Mouse (Mus musculus) heart, embryonic 16.5 days (tissue): ENCODE results near the gene Ccnb1ip1. TPM values are rescaled to one million over a fixed set of nuclear protein-coding genes. Genes with fewer than 3 reads are reported as not detected.

Source experiments
- ATAC-seq: fragments of 200-750 bp; cut with Nextera tagmentation; replicated peaks from 2 replicates; pipeline ENCODE4 v1.8.0; 2017; ENCODE audit warnings: moderate number of reproducible peaks; ENCODE audit not compliant: insufficient read depth, low FRiP score; ENCODE audit errors: extremely low read depth
- H3K27ac ChIP-seq: fragments of 300-500 bp; sonication (generic); 2 replicates; pipeline ENCODE4 v1.5.1; 2014; ENCODE audit warnings: mild to moderate bottlenecking, low read length, control low read depth, moderate library complexity
- H3K27me3 ChIP-seq: fragments of 300-500 bp; sonication (generic); 2 replicates; pipeline ENCODE4 v1.6.1; 2014; ENCODE audit warnings: low read length, mixed read lengths; ENCODE audit not compliant: control insufficient read depth, insufficient read depth
- H3K36me3 ChIP-seq: fragments of 300-500 bp; sonication (generic); 2 replicates; pipeline ENCODE4 v1.6.1; 2014; ENCODE audit not compliant: control insufficient read depth, insufficient read depth
- H3K4me1 ChIP-seq: fragments of 300-500 bp; sonication (generic); 2 replicates; pipeline ENCODE4 v1.6.1; 2014; ENCODE audit warnings: low read length, mixed read lengths; ENCODE audit not compliant: control insufficient read depth, insufficient read depth
- H3K4me2 ChIP-seq: fragments of 300-500 bp; sonication (generic); 2 replicates; pipeline ENCODE4 v1.6.1; 2014; ENCODE audit warnings: low read depth, mild to moderate bottlenecking, control low read depth, low read length
- H3K4me3 ChIP-seq: fragments of 300-500 bp; sonication (generic); 2 replicates; pipeline ENCODE4 v1.5.1; 2014; ENCODE audit warnings: mild to moderate bottlenecking, control low read depth, low read length
- H3K9ac ChIP-seq: fragments of 300-500 bp; sonication (generic); 2 replicates; pipeline ENCODE4 v1.6.1; 2014; ENCODE audit warnings: low read length, control low read depth
- H3K9me3 ChIP-seq: fragments of 300-500 bp; sonication (generic); replicated peaks from 2 replicates; pipeline ENCODE4 v1.6.1; 2016; ENCODE audit warnings: low read length; ENCODE audit not compliant: control insufficient read depth
- WGBS: fragments of 180-500 bp; shearing (Covaris S2); extraction: QIAGEN DNeasy Blood & Tissue Kit; methylation state at CpG from one replicate; pipeline ENCODE4 v1.1.7; 2014; 5-methylcytosine and 5-hydroxymethylcytosine counted together
- polyA plus RNA-seq: library from polyadenylated mRNA; unstranded; fragments of >200 nt; fragmentation: Nextera tagmentation; extraction: Ambion mirVana; gene quantifications from 2 replicates; pipeline ENCODE4 v1.2.1, GENCODE M21; 2015

Gene Ccnb1ip1
- not detected in 2 replicates for polyA plus RNA-seq

DNA sequence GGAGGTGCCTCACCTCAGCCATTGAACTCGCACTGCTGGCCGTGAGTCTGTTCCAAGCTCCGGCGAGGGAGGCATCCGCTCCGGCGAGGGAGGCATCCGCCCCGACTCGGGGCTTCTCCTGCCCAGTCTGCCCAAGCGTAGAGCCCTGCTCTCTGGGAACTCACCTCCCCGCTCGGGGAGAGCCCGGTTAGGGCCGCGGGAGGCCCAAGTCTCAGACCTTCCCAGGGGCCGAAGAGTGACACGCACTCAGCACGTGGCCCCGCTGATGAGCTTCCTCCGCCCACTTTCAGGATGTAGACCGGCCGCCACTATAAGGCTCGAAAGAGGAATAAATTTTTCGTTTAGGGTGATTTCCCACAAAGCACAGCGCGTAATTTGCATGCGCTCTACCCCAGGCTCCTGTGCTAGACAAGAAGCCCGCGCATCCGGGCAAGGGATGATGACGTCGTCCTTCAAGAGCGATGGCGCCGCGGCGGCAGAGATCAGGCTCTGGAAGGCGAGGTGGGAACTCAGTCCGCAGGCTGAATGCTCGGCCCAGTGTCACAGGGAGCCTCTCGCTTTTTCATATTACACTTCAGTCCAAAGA, at the start of gene Ccnb1ip1, which contains the start of gene Parp2:
Ccnb1ip1 (minus strand) TSS at position 246 of the 586 bp plus-strand sequence.
Parp2 (plus strand) TSS at position 355 of the 586 bp plus-strand sequence.
- Histone ChIP-seq H3K27me3 (no peaks in the 10 kb centered on the region), H3K4me3 (peak within 1 kb of the TSS; percentile 78), H3K9ac (peak within 1 kb of the TSS; percentile 86), H3K27ac (peak within 1 kb of the TSS; percentile 90), H3K36me3 (peaks cover 18% of the 10 kb centered on the region), H3K9me3 (no peaks in the 10 kb centered on the region), H3K4me2 (peak within 1 kb of the TSS; percentile 66), H3K4me1 (peaks cover 3% of the 10 kb centered on the region)
- ATAC-seq = peak; percentile 99
- under 1% methylated on average over 42 of the region's 42 CpGs for WGBS

DNA sequence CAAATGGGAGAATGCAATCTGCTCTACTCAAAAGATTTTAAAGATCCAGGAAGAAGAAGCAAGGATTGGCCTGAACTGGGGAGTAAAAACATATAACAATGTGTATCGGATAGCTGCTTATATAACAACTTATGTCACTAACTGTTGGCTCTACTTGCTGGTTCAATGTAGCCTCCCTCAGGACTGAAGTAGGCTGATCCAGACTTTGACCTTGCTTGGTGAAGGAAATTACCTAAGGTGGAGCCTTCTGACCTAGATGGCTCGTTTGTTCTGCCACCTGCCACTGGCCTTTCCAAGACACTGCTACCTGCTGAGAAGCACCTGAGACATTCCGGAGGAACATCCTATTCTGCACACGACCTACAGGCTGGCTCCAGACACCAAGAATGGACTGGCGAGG, 48.3 kb upstream of the Ccnb1ip1 start:
- no peaks in the 10 kb centered on the region for H3K27me3 ChIP-seq
- 88% methylated on average over 5 of the region's 5 CpGs for WGBS
- no peaks in the 10 kb centered on the region; the same call in 1 of the 2 replicates for H3K9me3 ChIP-seq
- peaks cover 38% of the 10 kb centered on the region for H3K36me3 ChIP-seq
- no peak overlapping the region for H3K4me2 ChIP-seq
- ATAC-seq = no peak
- no peak overlapping the region for H3K9ac ChIP-seq
- H3K27ac ChIP-seq = no peak overlapping the region
- H3K4me3 ChIP-seq = no peak overlapping the region
- H3K4me1 ChIP-seq = no peaks in the 10 kb centered on the region

DNA sequence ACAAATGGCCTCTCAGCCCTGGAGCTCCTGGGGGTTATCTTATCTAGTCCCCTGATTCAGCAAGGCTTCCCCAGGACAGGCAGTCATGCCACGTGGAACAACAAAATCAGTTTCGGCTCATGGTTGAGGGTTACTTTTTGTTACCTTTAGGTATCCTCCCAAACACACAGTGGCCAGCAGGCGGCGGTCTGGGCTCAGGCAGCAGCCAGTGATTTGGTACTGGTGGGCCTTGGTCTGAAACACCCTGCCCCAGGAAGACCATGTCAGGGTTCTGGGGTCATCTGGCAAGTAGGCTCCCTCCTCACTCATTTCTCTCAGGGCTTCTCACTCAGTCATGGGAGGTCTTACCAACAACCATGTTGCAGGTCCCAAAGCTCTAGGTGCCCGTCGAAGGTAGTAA, 29.7 kb upstream of the Ccnb1ip1 start:
- WGBS = 58% methylated on average over 6 of the region's 6 CpGs
- Histone ChIP-seq H3K4me3 (no peak overlapping the region), H3K4me2 (no peak overlapping the region), H3K9ac (no peak overlapping the region), H3K4me1 (no peaks in the 10 kb centered on the region), H3K27me3 (no peaks in the 10 kb centered on the region), H3K36me3 (peaks cover 21% of the 10 kb centered on the region), H3K27ac (no peak overlapping the region), H3K9me3 (no peaks in the 10 kb centered on the region)
- no peak for ATAC-seq

DNA sequence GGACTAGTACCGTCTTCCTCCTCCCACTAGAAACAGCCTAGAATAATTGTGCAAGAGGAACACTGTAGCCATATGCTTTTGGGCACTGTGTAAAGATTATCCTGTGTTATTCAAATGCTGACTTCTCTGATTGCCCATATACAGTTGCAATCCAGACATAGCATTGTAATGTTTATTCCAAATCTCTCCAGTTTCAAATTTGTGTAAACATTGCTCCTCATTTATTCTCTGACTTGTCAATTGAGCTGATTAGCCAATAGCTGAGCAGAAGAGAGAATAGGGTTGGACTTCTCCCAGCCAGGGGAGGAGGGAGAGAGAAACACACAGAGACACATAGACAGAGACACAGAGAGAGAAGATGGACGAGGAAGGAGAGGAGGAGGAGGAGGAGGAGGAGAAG, 26.9 kb upstream of the Ccnb1ip1 start:
- Histone ChIP-seq H3K4me1 (no peaks in the 10 kb centered on the region), H3K4me2 (no peak overlapping the region), H3K27me3 (no peaks in the 10 kb centered on the region), H3K36me3 (peaks cover 19% of the 10 kb centered on the region), H3K9me3 (no peaks in the 10 kb centered on the region), H3K4me3 (no peak overlapping the region), H3K9ac (no peak overlapping the region), H3K27ac (no peak overlapping the region)
- no peak for ATAC-seq
- WGBS = 52% methylated on average over 2 of the region's 2 CpGs

DNA sequence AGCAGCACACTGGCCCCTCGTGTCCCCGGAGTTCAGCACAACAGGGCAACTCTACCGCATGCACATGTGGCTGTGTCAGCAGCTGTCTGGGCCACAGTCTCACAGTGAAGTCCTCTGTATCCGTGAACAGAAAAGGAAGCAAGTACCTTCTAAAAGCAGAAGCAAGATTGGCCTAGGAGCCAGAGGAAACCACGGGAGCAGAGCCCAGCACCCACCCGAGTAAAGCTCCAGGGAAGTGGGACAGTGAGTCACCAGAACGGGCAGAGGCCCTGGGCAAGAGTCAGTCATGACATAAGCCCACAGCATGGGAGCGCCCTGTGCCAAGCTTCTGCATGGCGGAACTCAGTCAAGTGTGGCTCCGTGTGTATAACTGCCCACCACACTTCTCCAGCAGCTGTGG, 26.4 kb upstream of the Ccnb1ip1 start:
- ATAC-seq = no peak
- H3K27me3 ChIP-seq = no peaks in the 10 kb centered on the region
- no peak overlapping the region for H3K27ac ChIP-seq
- H3K9ac ChIP-seq = no peak overlapping the region
- no peaks in the 10 kb centered on the region for H3K9me3 ChIP-seq
- no peak overlapping the region for H3K4me2 ChIP-seq
- WGBS = 75% methylated on average over 10 of the region's 10 CpGs
- H3K4me1 ChIP-seq = no peaks in the 10 kb centered on the region
- H3K4me3 ChIP-seq = no peak overlapping the region
- peaks cover 19% of the 10 kb centered on the region for H3K36me3 ChIP-seq

DNA sequence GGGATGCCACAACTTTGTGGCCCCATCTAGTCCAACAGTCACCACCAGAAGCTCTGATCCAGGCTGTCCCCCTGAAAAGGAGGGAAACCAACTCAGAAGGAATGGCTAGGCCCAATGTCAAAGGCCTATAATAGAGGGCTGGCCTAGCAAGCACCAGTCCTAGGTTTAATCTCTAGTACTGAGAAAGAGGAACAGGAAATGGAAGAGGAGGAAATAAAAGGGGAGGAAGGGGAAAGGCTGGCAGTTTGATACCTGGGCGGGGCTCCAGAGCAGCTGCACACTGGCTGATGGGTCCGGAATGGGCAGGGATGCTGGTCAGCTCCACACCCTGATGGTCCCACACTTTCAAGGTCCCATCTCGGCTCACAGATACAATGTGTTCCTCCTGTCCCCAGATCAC, 22.3 kb upstream of the Ccnb1ip1 start:
- no peaks in the 10 kb centered on the region for H3K27me3 ChIP-seq
- H3K4me1 ChIP-seq = no peaks in the 10 kb centered on the region
- H3K4me2 ChIP-seq = no peak overlapping the region
- ATAC-seq = no peak
- no peaks in the 10 kb centered on the region for H3K9me3 ChIP-seq
- H3K4me3 ChIP-seq = no peak overlapping the region
- WGBS = 80% methylated on average over 3 of the region's 3 CpGs
- peaks cover 11% of the 10 kb centered on the region; the same call in 1 of the 2 replicates for H3K36me3 ChIP-seq
- H3K9ac ChIP-seq = no peak overlapping the region
- no peak overlapping the region for H3K27ac ChIP-seq

DNA sequence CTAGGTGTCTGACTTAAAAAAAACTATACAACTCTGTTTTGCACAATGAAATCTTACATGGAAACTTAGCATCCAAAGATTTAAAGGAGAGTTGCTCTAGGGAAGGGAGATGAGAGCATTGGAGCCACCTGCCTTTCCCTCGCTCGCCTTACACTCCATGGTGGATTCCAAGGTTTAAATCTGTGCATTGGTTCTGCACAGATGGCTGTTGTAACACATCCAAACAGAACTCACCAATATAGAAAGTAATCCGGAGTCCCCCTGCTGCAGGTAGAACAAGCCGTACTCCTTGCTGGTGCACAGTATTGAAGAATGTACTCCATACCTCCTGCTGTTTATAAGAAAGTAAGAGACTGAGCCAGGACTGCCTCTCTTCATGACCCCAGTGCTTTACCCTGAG, 19.0 kb upstream of the Ccnb1ip1 start:
- Histone ChIP-seq H3K4me2 (no peak overlapping the region), H3K27me3 (no peaks in the 10 kb centered on the region), H3K9ac (no peak overlapping the region), H3K4me1 (no peaks in the 10 kb centered on the region), H3K9me3 (no peaks in the 10 kb centered on the region), H3K4me3 (no peak overlapping the region), H3K27ac (no peak overlapping the region), H3K36me3 (peaks cover 17% of the 10 kb centered on the region)
- no peak for ATAC-seq
- 86% methylated on average over 4 of the region's 4 CpGs for WGBS

DNA sequence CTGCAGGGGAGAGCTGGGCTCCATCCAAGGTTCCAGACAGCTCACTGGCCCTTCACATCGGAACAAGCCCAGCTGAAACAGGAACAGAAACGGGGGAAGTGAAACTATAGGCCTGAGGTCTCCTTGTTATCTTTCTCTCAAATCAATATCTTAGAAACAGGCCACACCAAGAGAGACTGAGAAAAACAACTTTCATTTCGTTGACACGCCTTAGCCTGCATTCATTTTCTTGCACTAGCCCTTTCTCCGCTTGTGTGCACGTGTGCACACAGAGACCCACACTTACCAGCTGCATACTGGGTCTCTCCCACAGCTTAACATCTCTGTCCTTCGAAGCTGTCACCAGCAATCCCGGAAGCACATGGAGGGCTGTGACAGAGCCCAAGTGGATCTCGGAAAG, 16.7 kb upstream of the Ccnb1ip1 start:
- Histone ChIP-seq H3K27me3 (no peaks in the 10 kb centered on the region), H3K4me2 (no peak overlapping the region), H3K9me3 (no peaks in the 10 kb centered on the region), H3K4me3 (no peak overlapping the region), H3K27ac (no peak overlapping the region), H3K36me3 (peaks cover 33% of the 10 kb centered on the region), H3K4me1 (no peaks in the 10 kb centered on the region), H3K9ac (no peak overlapping the region)
- WGBS = 85% methylated on average over 9 of the region's 9 CpGs
- ATAC-seq = no peak

DNA sequence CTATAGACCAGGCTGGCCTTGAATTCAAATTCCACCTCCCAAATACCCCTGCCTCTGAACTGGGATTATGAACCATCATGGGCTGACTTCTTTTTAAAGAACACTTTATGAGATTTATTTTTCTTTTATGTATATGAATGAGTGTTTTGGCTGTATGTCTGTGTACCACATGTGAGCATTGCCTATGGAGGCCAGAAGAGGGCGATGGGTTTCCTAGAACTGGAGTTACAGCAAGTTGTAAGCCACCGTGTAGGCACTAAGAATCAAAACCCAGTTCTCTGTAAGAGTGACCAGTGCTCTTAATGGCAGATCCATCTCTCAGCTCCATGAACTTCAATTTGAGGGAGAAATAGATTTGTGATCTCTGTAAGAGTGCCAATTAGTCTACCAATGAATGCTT, 15.7 kb upstream of the Ccnb1ip1 start:
- no peaks in the 10 kb centered on the region for H3K9me3 ChIP-seq
- no peak overlapping the region for H3K4me3 ChIP-seq
- no peak overlapping the region for H3K4me2 ChIP-seq
- no peak for ATAC-seq
- no peak overlapping the region for H3K9ac ChIP-seq
- no peaks in the 10 kb centered on the region for H3K27me3 ChIP-seq
- 78% methylated on average over 2 of the region's 2 CpGs for WGBS
- peaks cover 37% of the 10 kb centered on the region for H3K36me3 ChIP-seq
- H3K4me1 ChIP-seq = no peaks in the 10 kb centered on the region
- no peak overlapping the region for H3K27ac ChIP-seq
